Mouse (Mus musculus) layer of hippocampus, adult 2 months (tissue): ENCODE results near the gene Ccar1. TPM values are rescaled to one million over a fixed set of nuclear protein-coding genes. Genes with fewer than 3 reads are reported as not detected.
A peak's percentile ranks its signal among the peaks of the same experiment; 100 is the strongest.

Source experiments
- DNase-seq, 2 experiments: peaks; one replicate each; pipeline ENCODE4 v3.0.0; 2022; ENCODE audit warnings: low spot score in 2 of 2
- H3K27ac ChIP-seq: fragments of 200-600 bp; 2 replicates; pipeline ENCODE4 v1.8.1; 2022
- H3K4me3 ChIP-seq: fragments of 200-600 bp; 2 replicates; pipeline ENCODE4 v1.8.1; 2022; ENCODE audit warnings: mild to moderate bottlenecking
- CTCF ChIP-seq: fragments of 200-600 bp; conservative IDR thresholded peaks from 2 replicates; pipeline ENCODE4 v1.8.1; 2022; ENCODE audit warnings: antibody characterized with exemption, mild to moderate bottlenecking, moderate library complexity
- long read RNA-seq, 2 experiments: library from polyadenylated mRNA; stranded (forward); transcript quantifications; one replicate each; pipeline ENCODE4 v2.0.0; 2021; ENCODE audit warnings: borderline mapping rate in 2 of 2
- total RNA-seq, 2 experiments: library from RNA; stranded (reverse); gene quantifications; 2 replicates each; pipeline ENCODE4 v1.2.3; 2021

Ccar1 gene
- total RNA-seq, result 10 to 100 TPM; 59.4 to 60.6 TPM
- long read RNA-seq, experiment 1, transcript Ccar1-211 (25 exons, 3,862 nt), result major isoform, 14 of 39 reads
- long read RNA-seq, experiment 1, partial matches to known transcripts, result 10 of 39 reads
- long read RNA-seq, experiment 1, other reads (novel, unspliced or antisense), result 15 of 39 reads
- long read RNA-seq, experiment 2, full-length matches to known transcripts, result 19 of 49 reads
- long read RNA-seq, experiment 2, partial matches to known transcripts, result 19 of 49 reads
- long read RNA-seq, experiment 2, other reads (novel, unspliced or antisense), result 11 of 49 reads

- TF ChIP-seq CTCF, result 0 out of 2 replicates have a peak, but pooled peaks have one; percentile 19
- Histone ChIP-seq H3K27ac (peak within 1 kb of the TSS; percentile 96), H3K4me3 (peak within 1 kb of the TSS; percentile 89)
- peak; percentile 98 to 99 for DNase-seq
These were observed at the start of gene Ccar1 for GRCm38 (mm10) chr10:62792177-62793090. Gene Ccar1 (minus strand): TSS chr10:62792286.

- TF ChIP-seq CTCF, result no peak
- Histone ChIP-seq H3K27ac (no peak overlapping the region), H3K4me3 (no peak overlapping the region)
- DNase-seq, result no peak
These were observed 48.6 kb upstream of the Ccar1 start for GRCm38 (mm10) chr10:62840687-62841086.

- Histone ChIP-seq H3K27ac (no peak overlapping the region), H3K4me3 (no peak overlapping the region)
- TF ChIP-seq CTCF, result no peak
These were observed 45.9 kb upstream of the Ccar1 start for GRCm38 (mm10) chr10:62837987-62838386.

GRCm38 (mm10) chr10:62832783-62833182, 40.7 kb upstream of the Ccar1 start:
- TF ChIP-seq CTCF, result no peak
- H3K27ac ChIP-seq, result no peak overlapping the region

More at GRCm38 (mm10) chr10:62837987-62838386, 45.9 kb upstream of the Ccar1 start:
- DNase-seq, result no peak

GRCm38 (mm10) chr10:62831546-62831945, 39.5 kb upstream of the Ccar1 start:
- TF ChIP-seq CTCF, result no peak
- Histone ChIP-seq H3K4me3 (no peak overlapping the region), H3K27ac (no peak overlapping the region)
- DNase-seq, result no peak

More at GRCm38 (mm10) chr10:62832783-62833182, 40.7 kb upstream of the Ccar1 start:
- no peak for DNase-seq
- no peak overlapping the region for H3K4me3 ChIP-seq

GRCm38 (mm10) chr10:62824474-62824873, 32.4 kb upstream of the Ccar1 start:
- Histone ChIP-seq H3K4me3 (no peak overlapping the region), H3K27ac (no peak overlapping the region)
- TF ChIP-seq CTCF, result no peak
- no peak for DNase-seq

- Histone ChIP-seq H3K4me3 (no peak overlapping the region), H3K27ac (no peak overlapping the region)
- TF ChIP-seq CTCF, result no peak
- DNase-seq, result no peak
These were observed 31.3 kb upstream of the Ccar1 start for GRCm38 (mm10) chr10:62823431-62823830.

GRCm38 (mm10) chr10:62810010-62810409, 17.9 kb upstream of the Ccar1 start:
- no peak overlapping the region for H3K27ac ChIP-seq
- DNase-seq, result no peak
- no peak overlapping the region for H3K4me3 ChIP-seq
- TF ChIP-seq CTCF, result peak; percentile 57

- Histone ChIP-seq H3K27ac (no peak overlapping the region), H3K4me3 (no peak overlapping the region)
- no peak for DNase-seq
- TF ChIP-seq CTCF, result no peak
These were observed 16.7 kb upstream of the Ccar1 start for GRCm38 (mm10) chr10:62808766-62809165.

- Histone ChIP-seq H3K27ac (no peak overlapping the region), H3K4me3 (no peak overlapping the region)
- no peak for TF ChIP-seq CTCF
- no peak for DNase-seq
These were observed 16.2 kb upstream of the Ccar1 start for GRCm38 (mm10) chr10:62808316-62808715.

- H3K4me3 ChIP-seq, result no peak overlapping the region
- DNase-seq, result no peak
- peak; percentile 43 for TF ChIP-seq CTCF
- H3K27ac ChIP-seq, result no peak overlapping the region
These were observed 12.0 kb upstream of the Ccar1 start for GRCm38 (mm10) chr10:62804106-62804505.

GRCm38 (mm10) chr10:62803296-62803695, 11.2 kb upstream of the Ccar1 start:
- H3K4me3 ChIP-seq, result no peak overlapping the region
- no peak for DNase-seq
- TF ChIP-seq CTCF, result no peak

GRCm38 (mm10) chr10:62794221-62794620, 2.1 kb upstream of the Ccar1 start:
- no peak for DNase-seq
- Histone ChIP-seq H3K27ac (no peak overlapping the region), H3K4me3 (no peak overlapping the region)
- no peak for TF ChIP-seq CTCF

More at GRCm38 (mm10) chr10:62803296-62803695, 11.2 kb upstream of the Ccar1 start:
- no peak overlapping the region for H3K27ac ChIP-seq
